Mouse (Mus musculus) cortical plate, adult 2 months (tissue): Measurements from ENCODE around the gene Camkmt. TPM values are rescaled to one million over a fixed set of nuclear protein-coding genes. Genes with fewer than 3 reads are reported as not detected.

Source experiments
- H3K27ac ChIP-seq: fragments of 200-500 bp; 2 replicates; pipeline ENCODE4 v1.5.1; 2012; ENCODE audit warnings: low read length, control low read depth, inconsistent platforms; ENCODE audit not compliant: insufficient read depth
- H3K4me1 ChIP-seq: fragments of 200-500 bp; 2 replicates; pipeline ENCODE4 v1.6.1; 2011; ENCODE audit warnings: low read length; ENCODE audit not compliant: control insufficient read depth, insufficient read depth
- H3K4me3 ChIP-seq: fragments of 200-500 bp; 2 replicates; pipeline ENCODE4 v1.5.1; 2011; ENCODE audit warnings: mild to moderate bottlenecking, low read length, control low read depth; ENCODE audit not compliant: insufficient read depth
- CTCF ChIP-seq: fragments of 200-500 bp; IDR thresholded peaks from 2 replicates; pipeline ENCODE4 v1.5.1; 2011; ENCODE audit warnings: mild to moderate bottlenecking, control low read depth, low read length; ENCODE audit not compliant: insufficient read depth; ENCODE audit errors: extremely low read depth
- POLR2A ChIP-seq: fragments of 200-500 bp; IDR thresholded peaks from 2 replicates; pipeline ENCODE4 v1.6.1; 2011; ENCODE audit warnings: mild to moderate bottlenecking, low read length, control low read depth; ENCODE audit not compliant: insufficient read depth; ENCODE audit errors: extremely low read depth
- polyA plus RNA-seq: library from polyadenylated mRNA; depleted of rRNA; stranded (reverse); fragments of >200 nt; gene quantifications from 2 replicates; pipeline ENCODE4 v1.2.3, GENCODE M21; 2012; rRNA removed

The Camkmt gene
- polyA plus RNA-seq, 1 experiment, result 7.0 TPM

- Histone ChIP-seq H3K4me1 (no peaks in the 10 kb centered on the region), H3K27ac (no peak overlapping the region), H3K4me3 (no peak overlapping the region)
- no peak for TF ChIP-seq CTCF
- no peak for TF ChIP-seq POLR2A
These were observed 416.7 kb downstream of the Camkmt start for GRCm38 (mm10) chr17:85507089-85507460.

Other genes starting within 250 kb of the Camkmt start
- 91.4 and 95.5 TPM in 2 replicates for gene Ppm1b, start 133.8 kb upstream of the Camkmt start, polyA plus RNA-seq
- gene Slc3a1, start 62.2 kb upstream of the Camkmt start, polyA plus RNA-seq, result 0.10 and 0.26 TPM in 2 replicates
- 259 and 262 TPM in 2 replicates for gene Prepl, start 311 bp upstream of the Camkmt start, polyA plus RNA-seq